Mouse (Mus musculus): Measurements from ENCODE around the gene Clk4.

Gene Clk4

GRCm38 (mm10) chr11:51308306-51308705 lies 46.8 kb downstream of the Clk4 start:
- no peak for DNase-seq (ENCODE audit: low read depth, low spot score)

- no peak for DNase-seq (ENCODE audit: low read depth, low spot score)
These were observed 50.3 kb downstream of the Clk4 start for GRCm38 (mm10) chr11:51311846-51312245.

GRCm38 (mm10) chr11:51315991-51316810 lies 54.7 kb downstream of the Clk4 start:
- DNase-seq (ENCODE audit: low read depth, low spot score): no peak

- DNase-seq (ENCODE audit: low read depth, low spot score): no peak
These were observed 59.1 kb downstream of the Clk4 start for GRCm38 (mm10) chr11:51320609-51321008.

DNA sequence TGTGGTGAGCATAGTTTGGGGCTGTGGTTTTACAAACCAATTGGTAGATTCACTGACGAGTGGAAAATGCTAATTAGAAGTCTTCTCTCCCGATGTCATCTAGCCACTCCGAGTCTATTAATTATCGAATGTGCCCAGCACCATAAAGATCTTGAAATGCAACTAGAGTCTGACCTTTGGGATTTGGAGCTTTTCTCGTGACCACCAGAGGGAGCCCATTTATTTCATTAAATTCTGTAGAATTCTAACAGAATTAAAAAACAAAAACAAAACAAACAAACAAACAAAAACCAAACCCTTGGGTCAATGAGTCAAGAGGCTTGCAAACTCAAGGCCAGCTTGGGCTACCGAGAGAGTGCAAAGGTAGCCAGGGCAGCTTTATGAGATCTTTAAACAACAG lies 65.4 kb downstream of the Clk4 start:
- peak; percentile 23 for DNase-seq (ENCODE audit: low read depth, low spot score)

DNA sequence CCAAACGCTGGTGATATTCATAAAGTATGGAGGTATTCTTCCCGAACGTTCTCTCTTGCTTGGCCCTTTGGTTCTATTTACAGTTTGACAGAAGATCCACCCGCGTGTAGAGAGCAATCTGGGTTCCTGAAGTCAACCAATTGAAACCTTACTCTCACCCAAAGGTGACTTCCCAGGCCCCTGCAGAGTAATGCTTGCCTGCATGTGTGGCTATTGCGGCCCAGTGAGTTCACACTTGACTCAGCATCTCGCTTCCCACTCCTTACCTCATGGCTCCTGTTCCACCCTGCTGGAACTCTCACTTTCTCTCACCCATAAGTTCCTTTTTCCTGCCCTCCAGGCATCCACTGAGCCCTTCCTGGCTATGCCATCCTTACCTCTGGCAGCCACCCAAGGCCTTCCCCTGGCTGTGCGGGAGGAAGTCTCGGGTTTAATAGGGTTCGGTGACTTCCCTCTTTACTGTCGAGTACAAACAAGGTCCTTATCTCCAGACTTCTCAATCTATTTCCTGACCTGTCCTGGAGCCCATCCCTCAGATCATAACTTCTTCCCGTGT lies 66.9 kb downstream of the Clk4 start:
- DNase-seq (ENCODE audit: low read depth, low spot score): peak; percentile 25

DNA sequence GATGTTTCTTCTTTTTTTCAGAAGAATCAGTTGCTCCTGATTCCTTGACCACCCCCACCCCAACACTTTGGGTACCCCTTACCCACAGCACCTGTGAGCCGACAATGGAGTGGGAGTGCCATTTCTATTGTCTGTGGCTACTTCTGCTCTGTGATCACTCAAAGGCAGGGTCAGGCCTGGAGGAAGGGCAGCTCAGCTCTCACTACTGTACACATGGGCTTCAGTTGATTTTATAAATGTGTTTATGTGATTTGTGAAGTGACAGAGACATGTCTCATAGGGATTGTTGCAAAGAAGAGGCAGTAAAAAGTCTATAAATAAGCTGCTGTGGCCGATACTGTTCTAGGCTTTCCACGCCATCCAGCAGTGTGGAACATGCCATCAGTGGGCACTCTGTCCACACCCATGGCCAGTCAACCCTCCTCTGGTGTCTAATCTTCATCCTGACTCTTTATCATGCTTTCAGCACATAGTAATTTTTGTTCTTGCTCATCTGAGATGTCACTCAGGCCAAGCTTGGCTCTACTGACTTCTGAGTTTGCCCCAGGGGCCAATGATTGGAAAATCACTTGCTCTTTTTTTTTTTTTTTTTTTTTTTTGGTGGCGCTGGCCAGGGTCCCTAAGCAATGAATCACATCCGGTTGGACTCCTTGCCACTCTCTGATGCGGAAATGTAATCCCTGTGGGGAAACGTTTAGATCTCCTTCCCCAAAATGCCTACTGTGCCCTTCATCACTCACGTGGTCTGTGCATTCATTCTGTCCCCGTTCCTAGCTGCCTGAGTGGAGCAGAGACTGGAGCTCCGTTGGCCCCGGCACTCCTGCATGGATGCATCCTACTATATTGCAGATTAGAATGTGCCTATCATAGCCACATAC lies 68.5 kb downstream of the Clk4 start:
- DNase-seq (ENCODE audit: low read depth, low spot score): no peak
